Mouse (Mus musculus): ENCODE measurements around the gene Gata2.
"Not testable (repeated sequence)": the region's sequence is repeated elsewhere in the genome, so short reads cannot be mapped to it uniquely, and the experiment has no call there.

Gene Gata2

GRCm38 (mm10) chr6:88193433-88194052, at the start of gene Gata2:
TSS of gene Gata2 (plus strand) at chr6:88193891.
- in situ Hi-C loops (cut with MboI, MseI) = loop anchor here (10.0 kb wide), 1 partner anchor 641 kb away; no protein-coding TSS in a partner anchor

- in situ Hi-C loops (cut with MboI, MseI) = no loop called here
Measured at GRCm38 (mm10) chr6:88145793-88146192, 47.9 kb upstream of the Gata2 start.

GRCm38 (mm10) chr6:88146576-88146975, 47.1 kb upstream of the Gata2 start:
- in situ Hi-C loops (cut with MboI, MseI) = no loop called here

GRCm38 (mm10) chr6:88147411-88148003, 46.2 kb upstream of the Gata2 start:
- in situ Hi-C loops (cut with MboI, MseI) = no loop called here

- in situ Hi-C loops (cut with MboI, MseI) = no loop called here
Measured at GRCm38 (mm10) chr6:88151335-88151734, 42.4 kb upstream of the Gata2 start.

GRCm38 (mm10) chr6:88152127-88152705, 41.5 kb upstream of the Gata2 start:
- in situ Hi-C loops (cut with MboI, MseI) = no loop called here

- in situ Hi-C loops (cut with MboI, MseI) = no loop called here
Measured at GRCm38 (mm10) chr6:88152979-88153378, 40.7 kb upstream of the Gata2 start.

- in situ Hi-C loops (cut with MboI, MseI) = not testable (repeated sequence)
Measured at GRCm38 (mm10) chr6:88155614-88156013, 38.1 kb upstream of the Gata2 start.

- in situ Hi-C loops (cut with MboI, MseI) = no loop called here
Measured at GRCm38 (mm10) chr6:88158790-88159189, 34.9 kb upstream of the Gata2 start.

GRCm38 (mm10) chr6:88166054-88166453, 27.6 kb upstream of the Gata2 start:
- in situ Hi-C loops (cut with MboI, MseI) = no loop called here

GRCm38 (mm10) chr6:88174191-88174590, 19.5 kb upstream of the Gata2 start:
- in situ Hi-C loops (cut with MboI, MseI) = no loop called here

GRCm38 (mm10) chr6:88174676-88175075, 19.0 kb upstream of the Gata2 start:
- in situ Hi-C loops (cut with MboI, MseI) = no loop called here

- in situ Hi-C loops (cut with MboI, MseI) = loop anchor here (5.0 kb wide), 1 partner anchor 318 kb away; no protein-coding TSS in a partner anchor
Measured at GRCm38 (mm10) chr6:88184671-88185070, 9.0 kb upstream of the Gata2 start.

- in situ Hi-C loops (cut with MboI, MseI) = loop anchor here (5.0 kb wide), 1 partner anchor 314 kb away; no protein-coding TSS in a partner anchor
Measured at GRCm38 (mm10) chr6:88188148-88188547, 5.5 kb upstream of the Gata2 start.

- in situ Hi-C loops (cut with MboI, MseI) = loop anchor here (5.0 to 10.0 kb wide), 2 partner anchors 313 to 645 kb away; no protein-coding TSS in a partner anchor
Measured at GRCm38 (mm10) chr6:88189312-88190042, 4.2 kb upstream of the Gata2 start.

GRCm38 (mm10) chr6:88190043-88190309, 3.7 kb upstream of the Gata2 start:
- in situ Hi-C loops (cut with MboI, MseI) = loop anchor here (10.0 kb wide), 1 partner anchor 645 kb away; no protein-coding TSS in a partner anchor

GRCm38 (mm10) chr6:88190310-88191023, 3.2 kb upstream of the Gata2 start:
- in situ Hi-C loops (cut with MboI, MseI) = loop anchor here (10.0 kb wide), 1 partner anchor 644 kb away; no protein-coding TSS in a partner anchor

GRCm38 (mm10) chr6:88191024-88191365, 2.7 kb upstream of the Gata2 start:
- in situ Hi-C loops (cut with MboI, MseI) = loop anchor here (10.0 kb wide), 1 partner anchor 644 kb away; no protein-coding TSS in a partner anchor

- in situ Hi-C loops (cut with MboI, MseI) = loop anchor here (10.0 kb wide), 1 partner anchor 643 kb away; no protein-coding TSS in a partner anchor
Measured at GRCm38 (mm10) chr6:88191411-88192070, 2.1 kb upstream of the Gata2 start.

- in situ Hi-C loops (cut with MboI, MseI) = loop anchor here (10.0 kb wide), 1 partner anchor 642 kb away; no protein-coding TSS in a partner anchor
Measured at GRCm38 (mm10) chr6:88192756-88193155, 935 bp upstream of the Gata2 start.
